Mouse (Mus musculus): ENCODE measurements around the gene Olfr523.

The Olfr523 gene

GRCm38 (mm10) chr7:140184206-140184605 is 11.2 kb downstream of the Olfr523 start:
- no peak for DNase-seq

DNA sequence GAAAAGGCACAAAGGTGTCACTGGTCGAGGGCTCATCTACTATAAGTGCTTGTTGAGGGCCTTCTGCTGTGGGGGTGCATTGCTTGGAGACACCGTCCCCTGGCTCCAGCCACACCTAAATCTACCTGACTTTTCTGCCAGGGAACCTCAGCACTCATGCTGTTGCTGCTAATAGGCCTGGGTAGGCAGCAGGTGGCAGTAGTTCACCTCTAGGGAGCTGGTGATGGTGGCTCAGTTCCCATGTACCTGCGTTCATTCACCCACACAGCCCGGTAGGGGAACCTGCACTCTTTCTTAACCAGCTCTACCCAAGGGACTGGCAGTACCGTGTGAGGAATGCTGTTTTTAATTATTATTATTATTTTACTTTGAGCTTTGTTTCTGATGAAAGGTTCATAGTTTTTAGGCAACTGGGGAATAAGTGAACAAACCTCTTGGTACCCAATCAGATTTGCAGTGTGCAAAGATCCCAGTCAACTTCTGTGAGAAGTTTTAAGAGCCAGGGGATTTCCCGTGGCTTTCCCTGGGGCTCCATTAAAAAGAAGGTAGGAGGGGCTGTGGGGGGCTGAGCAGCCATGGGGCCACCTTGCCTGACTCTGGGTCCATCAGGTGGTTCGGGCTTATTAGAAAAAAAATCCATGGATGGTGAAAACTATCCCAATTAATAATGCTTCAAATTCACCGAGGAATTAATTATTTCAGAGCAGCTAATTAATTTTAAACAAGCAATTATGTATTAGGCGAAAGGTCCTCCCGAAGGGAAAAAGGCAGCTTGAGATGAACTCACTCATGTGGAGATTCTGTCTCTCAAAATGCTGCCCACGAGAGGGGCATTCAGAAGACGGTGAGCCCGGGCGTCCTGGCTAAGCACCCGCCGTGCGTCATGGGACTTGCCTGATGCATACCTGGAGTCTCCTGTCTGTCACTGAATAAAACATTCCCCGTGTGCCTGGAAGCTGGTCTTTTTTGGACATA is 13.9 kb downstream of the Olfr523 start:
- DNase-seq: no peak

DNA sequence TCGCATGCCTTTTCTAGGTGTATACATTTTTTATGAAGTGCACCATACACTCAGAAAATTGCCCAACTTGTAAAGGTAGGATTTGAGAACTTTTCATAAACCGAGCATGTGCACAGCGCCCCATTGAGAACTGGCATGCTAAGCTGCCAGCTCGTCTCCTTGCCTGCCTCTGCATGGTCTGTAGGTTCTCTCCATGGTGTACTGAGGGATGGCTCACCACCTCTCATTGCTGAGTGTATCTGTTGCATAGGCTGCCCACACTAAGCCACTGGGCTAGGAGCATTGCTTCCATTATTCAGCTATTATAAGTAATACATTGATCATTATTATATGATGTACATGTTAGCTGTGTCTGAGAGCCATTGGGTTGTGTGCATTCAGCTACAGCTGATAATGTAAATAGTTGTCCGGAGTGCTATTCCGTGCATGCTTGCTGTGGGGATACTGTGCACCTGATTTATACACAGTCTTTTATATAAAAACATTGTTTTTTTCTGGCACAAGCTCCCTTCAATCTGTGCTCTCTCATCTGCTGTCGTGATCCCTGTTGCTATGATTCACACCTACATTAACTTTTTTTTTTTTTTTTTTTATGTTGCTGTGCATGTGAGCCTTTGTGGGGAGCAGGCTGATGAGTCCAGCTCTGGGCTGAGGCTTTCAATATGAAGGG is 14.8 kb downstream of the Olfr523 start:
- DNase-seq: no peak

GRCm38 (mm10) chr7:140188391-140189328 is 15.6 kb downstream of the Olfr523 start:
- no peak for DNase-seq

DNA sequence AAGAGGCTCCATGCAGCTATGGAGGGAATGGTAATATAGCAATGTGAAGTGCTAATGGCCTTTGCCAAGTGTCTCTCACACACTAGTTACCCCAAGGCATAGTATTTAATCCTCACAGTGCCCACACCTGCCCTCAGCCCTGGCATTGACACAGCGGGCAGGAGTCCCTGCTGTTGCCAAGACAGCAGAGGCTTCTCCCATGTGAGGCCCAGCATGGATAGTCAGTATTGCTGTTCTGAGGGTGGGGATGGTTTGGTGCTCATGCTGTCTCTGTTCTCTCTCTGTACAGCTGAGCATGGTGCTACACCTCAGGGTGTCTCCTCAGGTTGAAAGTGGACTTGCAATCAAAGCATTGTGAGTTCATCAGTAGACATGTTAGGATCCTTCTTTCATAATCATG is 17.4 kb downstream of the Olfr523 start:
- DNase-seq: no peak

GRCm38 (mm10) chr7:140192445-140192844 is 19.4 kb downstream of the Olfr523 start:
- DNase-seq: no peak

GRCm38 (mm10) chr7:140192851-140193250 is 19.8 kb downstream of the Olfr523 start:
- no peak for DNase-seq

DNA sequence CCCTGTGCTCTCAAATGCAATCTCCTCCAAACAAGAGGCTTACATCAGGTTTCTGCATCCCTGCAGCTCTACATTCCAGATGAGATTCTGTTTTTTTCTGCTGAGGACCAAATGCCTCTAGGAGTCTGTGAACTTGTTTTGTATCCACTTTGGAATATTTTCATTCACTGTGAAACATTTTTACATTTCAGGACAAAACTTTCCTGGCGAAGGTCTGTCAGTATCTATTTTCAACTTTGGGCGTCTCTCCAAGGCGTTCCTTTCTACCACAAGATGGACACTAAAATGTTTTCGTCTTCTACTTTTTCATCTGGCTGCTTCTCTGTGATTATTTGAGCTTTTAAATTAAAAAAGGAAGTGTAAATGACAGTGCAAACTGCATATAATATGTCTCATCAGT is 21.0 kb downstream of the Olfr523 start:
- DNase-seq: no peak

DNA sequence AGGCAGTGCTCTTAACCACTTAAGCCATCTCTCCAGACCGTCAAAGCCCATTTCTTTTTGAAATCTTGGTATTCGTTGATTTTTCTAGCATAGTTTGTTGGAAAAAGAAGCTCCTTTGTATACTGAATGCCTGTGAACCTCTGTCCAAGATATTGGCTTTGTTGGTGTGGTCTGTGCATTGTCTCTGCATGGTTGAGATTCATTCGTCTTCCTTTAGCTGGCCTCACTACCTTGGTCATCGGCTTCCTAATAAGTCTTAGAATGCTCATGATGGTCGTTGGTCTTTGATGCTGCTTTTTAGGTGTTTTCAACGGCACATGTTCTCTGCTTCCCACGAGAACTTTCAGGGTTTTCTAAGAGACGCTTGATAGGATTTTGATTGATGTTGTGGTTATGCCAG is 23.0 kb downstream of the Olfr523 start:
- no peak for DNase-seq

DNA sequence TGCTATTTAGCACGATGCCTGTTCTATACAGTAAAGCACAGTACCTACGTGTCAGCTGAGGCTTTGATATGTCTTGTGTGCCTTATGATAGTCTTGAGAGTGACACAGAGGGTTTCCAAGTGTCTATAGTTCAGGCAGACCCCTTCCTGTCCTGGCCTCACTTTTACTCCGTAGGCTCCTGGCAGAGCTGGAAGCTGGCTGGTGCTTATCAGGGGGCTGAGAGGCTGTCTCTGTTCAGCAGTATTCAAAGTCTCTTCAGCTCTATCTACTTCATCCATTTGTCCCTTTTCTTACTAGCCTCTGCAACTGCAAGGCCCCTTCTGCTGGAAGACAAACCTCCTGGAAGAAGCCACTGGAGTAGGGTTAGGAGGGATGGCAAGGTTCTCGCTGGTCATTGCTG is 28.1 kb downstream of the Olfr523 start:
- no peak for DNase-seq

- no peak for DNase-seq
Measured at GRCm38 (mm10) chr7:140205864-140206263, 32.8 kb downstream of the Olfr523 start, which contains the start of gene Olfr524. Gene Olfr524, minus strand, starts transcription at chr7:140205964.

DNA sequence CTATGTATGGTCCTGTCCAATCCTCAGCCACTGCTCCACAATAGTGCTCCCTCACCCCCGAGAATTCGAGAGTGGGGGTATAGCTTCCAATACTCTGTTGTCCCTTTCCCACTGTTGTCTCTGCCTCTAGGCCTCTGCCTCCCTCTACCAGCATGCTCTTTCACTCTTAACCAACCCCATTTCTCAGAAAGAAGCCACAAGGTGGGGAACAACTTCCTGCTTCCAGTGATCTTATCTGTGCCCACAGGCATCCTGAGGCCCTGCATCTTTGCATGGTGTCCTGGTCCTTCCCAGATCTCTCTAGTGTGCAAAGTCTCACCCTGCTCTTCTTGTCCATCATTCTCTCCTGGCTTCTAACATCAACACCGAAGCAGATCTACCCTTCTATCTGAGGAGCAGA is 33.9 kb downstream of the Olfr523 start:
- DNase-seq: no peak

DNA sequence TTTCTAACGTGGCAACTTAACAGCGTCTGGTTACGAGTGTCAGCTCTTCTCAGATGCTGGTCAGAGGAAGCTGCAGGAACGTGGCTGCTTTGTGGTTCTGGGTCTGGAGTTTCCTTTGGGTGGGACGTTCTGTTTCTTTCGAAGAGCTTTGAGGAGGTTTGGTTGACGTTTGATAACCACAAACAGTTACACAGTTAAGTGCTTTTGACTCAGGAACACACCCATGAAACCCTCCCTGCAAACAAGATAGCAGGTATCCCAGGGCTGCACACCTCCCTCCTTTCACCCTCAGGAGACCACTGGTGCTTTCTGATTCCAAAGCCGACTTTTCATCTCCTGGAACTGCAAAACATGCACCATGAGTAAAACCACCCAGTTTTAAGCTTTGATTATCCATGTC is 35.1 kb downstream of the Olfr523 start:
- DNase-seq: no peak

GRCm38 (mm10) chr7:140208677-140209076 is 35.7 kb downstream of the Olfr523 start:
- DNase-seq: no peak

DNA sequence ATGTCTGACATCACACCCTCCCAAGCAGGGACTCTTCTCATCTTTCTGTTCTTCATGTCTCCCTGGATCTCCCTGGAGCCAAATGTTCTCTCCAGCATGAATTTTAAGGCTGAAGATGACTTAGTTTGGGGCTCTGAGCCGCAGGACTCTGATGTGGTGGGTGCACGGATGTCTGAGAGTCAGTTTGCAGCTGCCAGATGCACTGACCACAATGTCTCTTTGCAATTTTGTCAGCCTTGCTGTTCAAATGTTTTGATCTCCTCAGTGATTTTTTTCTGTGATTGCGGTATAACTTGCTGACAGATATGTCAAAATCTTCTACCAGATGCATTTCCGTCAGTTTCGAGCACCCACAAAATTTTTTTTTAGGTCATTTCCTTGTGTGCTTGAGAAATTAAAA is 40.8 kb downstream of the Olfr523 start:
- DNase-seq: no peak

DNA sequence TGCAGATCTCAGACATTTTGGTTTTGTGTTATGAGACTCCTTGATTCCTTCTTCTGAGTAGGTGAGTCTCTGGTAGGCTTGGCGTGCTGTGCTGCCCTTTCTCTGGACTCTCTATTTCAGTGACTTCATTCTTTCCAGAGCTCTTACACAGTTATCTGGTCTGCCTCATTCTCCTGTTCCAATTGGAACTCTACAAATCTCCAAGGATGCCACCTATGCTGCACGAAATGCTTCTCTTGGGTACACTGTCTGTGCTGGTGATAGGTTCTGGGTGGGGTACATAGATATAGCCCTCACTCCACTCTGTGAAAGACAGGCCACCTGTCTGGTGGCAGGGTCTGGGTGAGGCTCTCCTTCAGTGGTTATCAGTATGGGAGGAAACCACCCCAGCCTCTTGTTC is 45.0 kb downstream of the Olfr523 start, which contains the start of gene Cd163l1:
Gene Cd163l1 (plus strand): TSS at position 301 of the 400 bp plus-strand sequence.
- no peak for DNase-seq

- DNase-seq: no peak
Measured at GRCm38 (mm10) chr7:140219268-140219667, 46.3 kb downstream of the Olfr523 start.

GRCm38 (mm10) chr7:140220375-140220774 is 47.4 kb downstream of the Olfr523 start:
- DNase-seq: no peak

GRCm38 (mm10) chr7:140224209-140224608 is 51.2 kb downstream of the Olfr523 start:
- no peak for DNase-seq
